Mouse (Mus musculus) heart, adult 9 months (tissue): ENCODE results near the gene Slc47a2.

ENCODE experiments used
- DNase-seq, 2 experiments: peaks; one replicate each; pipeline ENCODE4 v3.0.0; 2022; ENCODE audit warnings: low spot score in 2 of 2

The Slc47a2 gene

DNA sequence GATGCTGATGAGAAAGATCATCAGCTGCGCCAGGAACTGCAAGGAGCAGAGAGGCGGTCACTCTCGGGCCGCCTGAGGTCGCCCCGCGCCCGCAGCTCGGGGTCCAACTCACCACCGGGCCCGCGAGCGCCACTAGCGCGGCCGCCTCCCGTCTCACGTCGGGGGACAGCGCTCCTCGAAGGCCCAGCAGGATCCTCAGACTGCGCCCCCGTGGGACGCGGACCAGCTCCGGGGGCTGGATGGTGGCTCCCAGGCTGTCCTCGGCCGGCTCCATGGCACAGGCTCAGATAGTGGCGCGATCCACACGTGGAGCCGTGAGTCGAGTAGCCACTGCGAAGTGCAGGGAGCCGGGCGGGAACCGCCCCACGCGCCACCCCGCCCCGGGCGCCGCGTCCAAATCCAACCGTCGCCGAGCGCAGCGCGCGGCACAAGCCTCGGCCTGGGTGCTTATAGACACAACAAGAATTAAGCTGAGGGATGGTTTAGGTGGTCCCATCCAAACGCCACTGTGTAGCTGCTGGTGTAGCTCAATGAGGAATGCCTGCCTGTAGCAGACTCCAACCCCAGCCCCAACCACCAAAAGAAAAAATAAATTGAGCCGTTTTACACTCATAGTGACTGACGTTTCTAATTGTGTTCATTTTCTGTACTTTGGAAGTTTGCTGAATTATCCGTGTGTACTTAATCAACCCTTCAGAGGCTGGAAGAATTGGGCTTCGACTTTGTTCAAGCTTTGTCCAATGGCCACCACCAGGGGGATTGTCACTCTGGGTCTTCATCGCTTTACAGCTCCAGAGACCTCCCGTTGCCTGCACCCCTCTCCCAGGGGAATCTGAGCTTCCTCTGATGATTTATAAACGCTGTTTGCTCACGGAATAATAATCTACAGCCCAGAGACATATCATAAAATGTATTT is at the start of gene Slc47a2:
Gene Slc47a2 (minus strand): TSS at position 356 of the 916 bp plus-strand sequence.
- no peak for DNase-seq

DNA sequence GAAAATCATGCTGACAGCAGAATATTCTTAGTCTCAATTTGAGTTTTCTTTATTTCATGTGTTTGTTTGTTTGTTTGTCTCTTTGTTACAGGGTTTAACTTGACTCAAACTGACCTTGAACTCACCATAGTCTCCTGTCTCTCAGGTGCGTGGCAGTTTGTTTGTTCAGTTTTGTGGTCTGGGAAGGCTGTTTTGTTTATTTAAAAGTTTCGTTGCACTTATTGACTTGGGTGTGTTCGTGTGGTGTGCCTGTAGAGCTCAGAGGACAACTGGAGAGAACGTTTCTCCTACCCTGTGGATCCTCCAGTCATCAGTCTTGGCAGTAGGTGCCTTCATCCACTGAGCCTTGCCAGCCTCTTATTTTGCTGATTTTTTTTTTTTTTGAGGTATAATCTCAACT is 46.3 kb upstream of the Slc47a2 start:
- no peak for DNase-seq

DNA sequence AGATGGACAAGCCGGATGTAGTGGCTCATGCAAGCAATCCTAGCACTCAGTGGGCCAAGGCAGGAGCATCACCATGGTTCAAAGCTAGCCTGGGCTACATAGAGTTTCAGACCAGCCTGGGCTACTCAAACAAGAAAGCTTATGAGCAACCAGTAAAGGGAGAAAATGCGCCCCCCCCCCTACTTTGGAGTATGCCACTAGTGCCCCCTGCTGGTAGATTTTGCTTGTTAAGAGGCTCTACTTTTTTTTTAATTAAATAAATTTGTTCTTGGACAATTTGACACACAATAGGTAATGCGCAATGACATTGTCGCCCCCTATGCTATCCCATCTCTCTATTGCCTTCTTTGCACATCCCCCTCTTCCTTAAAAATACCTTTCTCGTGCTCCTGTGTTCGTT is 45.4 kb upstream of the Slc47a2 start:
- no peak for DNase-seq

DNA sequence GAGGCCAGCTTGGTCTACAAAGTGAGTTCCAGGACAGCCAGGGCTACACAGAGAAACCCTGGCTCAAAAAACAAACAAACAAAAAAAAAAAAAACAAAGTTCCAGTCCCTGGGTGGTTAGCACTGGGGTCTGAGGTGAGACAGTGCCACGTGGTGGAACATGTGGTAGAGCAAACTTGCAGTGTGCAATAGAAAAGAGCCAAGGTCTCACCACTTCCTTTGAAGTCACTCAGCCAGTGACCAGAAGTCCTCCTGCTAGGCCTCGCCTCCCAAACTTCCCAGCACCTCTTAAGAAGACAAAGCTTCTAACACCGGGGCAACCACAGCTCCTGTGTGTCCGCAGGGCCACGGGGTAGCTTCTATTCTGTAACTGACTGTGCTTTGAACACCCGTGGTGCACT is 44.6 kb upstream of the Slc47a2 start:
- no peak for DNase-seq

DNA sequence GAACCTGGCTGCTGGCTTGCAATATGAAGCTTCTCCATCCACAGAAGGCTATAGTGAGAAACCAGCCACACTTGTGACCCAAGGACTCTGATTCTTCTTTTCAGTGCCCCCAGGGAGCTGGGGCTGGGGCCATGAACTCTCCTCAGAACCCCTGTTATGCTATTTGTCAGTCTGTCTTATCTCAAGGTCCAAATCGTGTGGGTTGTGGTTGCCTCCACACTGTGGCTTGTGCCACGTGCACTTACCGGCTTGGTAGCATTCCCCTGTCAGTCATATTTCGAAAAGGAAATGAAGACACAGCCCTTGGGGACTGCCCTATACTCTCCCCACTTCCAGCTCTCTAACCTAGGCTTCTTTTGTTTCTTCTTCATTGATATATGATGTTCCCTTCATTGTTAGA is 43.1 kb upstream of the Slc47a2 start:
- no peak for DNase-seq

DNA sequence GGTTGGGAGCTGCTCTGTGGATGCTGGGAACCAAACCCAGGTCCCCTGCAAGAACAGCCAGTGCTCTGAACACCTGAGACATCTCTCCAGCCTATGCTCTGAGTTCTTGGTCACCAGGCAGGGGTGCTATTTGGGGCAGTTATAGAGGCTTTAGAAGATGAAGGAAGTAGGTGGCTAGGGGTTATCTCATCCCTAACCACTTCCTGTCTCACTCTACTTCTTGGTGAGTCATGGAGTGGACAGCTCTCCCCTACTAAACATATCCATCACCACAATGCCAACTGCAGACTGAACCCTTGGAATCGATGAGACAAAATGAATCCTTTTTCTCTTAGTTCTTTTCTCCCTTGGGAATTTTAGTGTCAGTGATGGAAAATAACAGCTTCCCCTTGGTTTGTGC is 38.6 kb upstream of the Slc47a2 start:
- DNase-seq: no peak

DNA sequence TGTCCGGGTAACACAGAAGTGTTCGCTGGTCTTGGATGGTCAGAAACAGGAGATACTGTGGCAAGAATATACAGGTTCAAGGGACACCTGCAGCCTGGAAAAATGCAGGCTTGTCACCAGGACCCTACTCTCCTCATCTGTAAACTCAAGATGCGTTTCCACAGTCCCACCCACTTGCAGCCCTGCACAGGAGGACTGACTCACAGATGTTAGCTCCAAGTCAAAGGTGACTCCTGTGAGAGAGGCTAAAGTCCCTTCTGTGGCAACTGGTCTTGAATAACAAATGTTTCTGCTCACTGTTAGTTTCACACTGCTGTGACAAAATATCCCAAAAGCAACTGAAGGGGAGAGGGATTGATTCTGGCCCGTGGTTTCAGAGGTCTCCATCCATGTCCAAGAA is 36.0 kb upstream of the Slc47a2 start:
- DNase-seq: no peak

DNA sequence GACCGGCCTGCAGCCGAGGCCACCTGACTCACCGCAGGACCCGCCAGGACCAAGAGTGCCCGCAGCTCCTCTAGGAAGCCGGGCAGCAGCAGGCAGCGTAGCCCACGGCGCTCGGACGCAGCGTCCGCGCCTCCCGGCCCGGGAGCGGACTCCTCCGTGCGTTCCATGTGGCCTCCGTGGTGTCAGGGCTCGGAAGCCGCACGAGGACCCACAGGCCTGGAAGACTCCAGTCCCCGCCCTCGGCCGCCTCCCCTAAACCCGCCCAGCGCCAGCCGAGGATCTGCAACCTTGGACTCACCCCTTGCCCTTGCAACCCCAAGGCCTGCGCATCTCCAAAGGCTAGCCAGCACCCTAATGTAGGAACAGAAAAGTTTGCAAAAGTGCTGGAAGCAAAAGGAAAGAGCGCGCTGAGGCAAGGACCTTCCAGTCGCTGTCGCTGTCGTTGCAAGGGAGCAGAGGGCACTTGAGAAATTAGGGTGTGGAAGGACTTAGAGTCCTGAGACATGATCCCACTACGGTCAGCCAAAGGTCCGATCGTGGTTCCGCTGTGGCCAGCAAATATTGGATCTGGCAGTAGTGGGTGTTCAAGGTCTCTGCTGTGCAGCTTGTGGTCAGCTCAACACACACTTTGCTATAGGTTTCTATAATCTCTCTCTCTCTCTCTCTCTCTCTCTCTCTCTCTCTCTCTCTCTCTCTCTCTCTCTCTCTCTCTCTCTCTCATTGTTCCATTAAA is 35.4 kb upstream of the Slc47a2 start, which contains the start of gene Slc47a1:
Gene Slc47a1 (minus strand): TSS at position 465 of the 733 bp plus-strand sequence.
- DNase-seq: peak; percentile 11 to 27

DNA sequence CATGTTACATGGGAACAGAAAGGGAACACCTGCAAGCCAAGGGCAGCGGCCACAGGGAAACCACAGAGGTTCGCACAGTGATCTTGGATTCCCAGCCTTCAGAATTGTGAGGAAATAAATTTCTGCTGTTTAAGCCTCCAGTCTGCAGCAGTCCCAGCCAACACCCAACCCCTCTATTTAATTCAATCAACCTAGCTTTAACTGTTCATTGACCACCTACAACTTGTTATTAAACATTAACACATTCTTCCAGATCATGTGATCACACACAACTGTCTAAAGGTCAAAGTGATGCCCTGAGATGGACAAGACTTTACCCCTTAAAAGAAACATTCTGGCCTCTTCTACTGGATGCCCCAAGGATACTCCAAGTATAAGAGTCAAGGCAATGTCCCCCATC is 26.0 kb upstream of the Slc47a2 start:
- no peak for DNase-seq

DNA sequence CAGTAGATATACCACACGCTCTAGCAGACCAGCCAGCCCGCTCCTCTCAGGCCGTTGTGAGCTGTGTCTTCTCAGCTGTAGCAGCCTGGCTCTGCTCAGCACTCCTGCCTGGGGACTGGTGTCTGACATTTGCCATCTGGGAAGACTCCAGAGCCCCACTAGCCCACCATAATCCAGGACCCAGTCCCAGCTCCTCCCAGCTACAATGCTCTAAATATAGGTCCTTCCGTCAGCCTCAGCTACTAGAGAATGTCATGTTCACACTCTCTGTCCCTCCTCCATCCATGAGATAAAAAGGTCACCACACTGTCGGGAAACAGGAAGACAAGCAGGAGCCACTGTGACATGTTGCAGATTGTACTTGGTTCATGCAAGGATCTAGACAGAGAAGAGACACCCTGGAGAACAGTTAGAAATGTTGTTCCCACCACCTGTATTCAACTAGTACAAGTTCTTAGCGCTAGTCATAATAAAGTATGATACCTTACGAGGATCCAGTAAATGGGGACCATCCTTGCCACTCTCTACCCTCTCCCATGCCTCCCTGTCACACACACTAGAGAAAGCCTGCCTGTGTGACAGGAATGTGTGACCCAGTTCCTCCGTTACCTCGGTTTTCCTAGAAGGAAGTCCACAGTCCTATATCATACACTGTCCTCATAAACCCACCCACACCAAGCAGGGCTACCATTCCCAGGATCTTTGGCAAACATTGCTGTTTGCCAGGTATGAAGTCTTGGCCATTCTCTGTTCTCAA is 24.0 kb upstream of the Slc47a2 start:
- DNase-seq: peak; percentile 62 to 64

DNA sequence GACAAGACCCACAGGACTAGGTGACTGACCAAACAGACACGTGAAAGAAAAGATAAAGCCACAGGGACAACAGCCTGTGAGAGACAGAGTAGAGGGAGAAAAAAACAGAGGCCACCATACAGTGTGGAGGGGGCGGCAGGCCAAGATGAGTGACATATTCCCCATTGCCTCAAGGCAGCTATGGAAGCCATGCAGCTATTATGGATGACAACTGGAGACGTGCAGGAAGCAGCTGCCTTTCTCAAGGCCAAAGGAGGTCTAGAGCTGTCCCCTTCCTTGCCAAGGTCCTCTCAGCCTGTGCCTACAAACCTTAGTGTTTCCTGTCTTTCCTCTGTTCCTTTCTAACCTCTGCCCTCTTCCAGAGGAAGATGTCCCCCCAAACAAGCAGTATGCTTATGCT is 23.3 kb upstream of the Slc47a2 start:
- no peak for DNase-seq

DNA sequence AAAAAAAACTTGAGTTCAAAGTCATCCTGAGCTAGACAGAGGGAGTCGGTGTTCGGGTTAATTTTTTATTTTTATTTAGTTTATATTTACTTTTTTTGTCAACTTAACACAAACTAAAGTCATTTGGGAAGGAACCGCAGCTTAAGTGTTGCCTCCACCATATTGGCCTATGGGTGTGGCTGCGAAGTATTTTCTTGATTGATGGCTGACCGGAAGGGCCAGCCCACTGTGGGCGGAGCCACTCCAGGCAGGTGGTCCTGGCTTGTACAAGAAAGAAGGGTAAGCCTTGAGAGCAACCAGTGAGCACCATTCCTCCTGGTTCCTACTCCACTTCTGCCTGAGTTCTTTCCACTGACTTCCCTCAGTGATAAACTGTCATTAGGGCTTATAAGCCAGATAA is 21.4 kb upstream of the Slc47a2 start:
- DNase-seq: no peak

DNA sequence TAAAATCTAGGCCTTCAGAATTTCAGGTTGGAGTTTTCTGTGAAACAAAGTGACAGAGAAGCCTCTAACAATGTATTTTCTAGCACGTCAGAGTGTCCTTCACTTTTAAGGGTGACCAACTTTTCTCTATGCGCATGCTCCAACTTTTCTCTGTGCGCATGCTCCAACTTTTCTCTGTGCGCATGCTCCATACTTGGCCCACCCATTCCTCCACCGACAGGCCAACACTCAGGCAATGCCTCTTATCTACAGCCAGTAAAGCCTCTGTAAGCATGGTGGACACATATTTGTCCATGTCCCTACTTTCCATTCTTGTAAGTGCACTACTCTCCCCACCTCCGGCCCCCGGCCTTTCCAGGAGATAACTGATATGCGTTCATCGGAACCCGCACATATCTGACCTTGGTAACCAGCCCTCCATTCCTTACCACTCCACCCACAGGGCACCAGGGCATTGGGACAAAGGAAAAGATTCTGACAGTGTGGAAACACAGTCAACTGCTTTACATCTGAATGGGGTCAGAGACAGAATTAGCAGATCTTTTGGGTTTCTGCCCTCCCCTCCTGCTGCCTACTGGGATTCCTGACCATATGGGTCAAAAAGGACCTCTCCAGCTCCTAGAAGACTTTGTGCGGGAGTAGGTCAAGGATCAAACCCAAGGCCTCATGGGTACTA is 19.0 kb upstream of the Slc47a2 start:
- no peak for DNase-seq

DNA sequence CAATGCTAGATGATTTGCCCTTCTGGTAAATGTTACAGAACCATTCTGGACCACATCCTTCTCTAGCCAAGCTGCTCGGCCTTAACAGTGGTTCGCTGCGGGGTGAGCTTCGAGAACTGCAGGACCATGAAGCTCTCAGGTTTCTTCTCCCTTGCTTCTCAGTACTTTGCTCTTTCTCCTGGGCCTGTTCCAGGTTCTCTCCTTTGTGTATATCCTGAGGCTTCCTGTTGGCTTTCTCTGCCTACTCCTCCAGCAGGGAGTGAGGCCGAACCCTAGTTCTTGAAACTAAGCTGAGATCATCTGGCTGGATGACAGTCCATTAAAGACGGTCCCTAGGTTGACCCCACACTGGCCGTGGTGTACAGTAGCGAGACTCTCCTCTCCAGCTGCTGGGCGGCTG is 13.9 kb upstream of the Slc47a2 start:
- no peak for DNase-seq

DNA sequence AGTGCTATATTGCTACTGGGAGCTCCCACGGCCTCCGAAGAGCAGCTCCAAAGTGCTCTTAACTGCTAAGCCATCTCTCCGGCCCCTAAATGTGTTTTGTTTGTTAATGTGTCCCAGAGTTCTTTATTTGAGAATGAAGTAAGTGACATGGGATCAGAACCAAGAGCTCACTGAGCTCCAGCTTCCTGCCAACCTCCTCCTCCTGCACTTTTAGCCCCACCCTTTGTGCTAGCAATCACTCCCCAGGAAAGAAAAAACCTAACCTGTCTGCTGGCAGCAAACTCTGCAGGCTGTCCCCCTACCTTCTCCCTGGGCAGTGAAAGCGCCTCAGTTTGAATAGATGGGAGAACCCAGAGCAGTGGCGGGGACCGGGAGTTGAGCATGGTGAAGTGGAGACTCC is 13.5 kb upstream of the Slc47a2 start:
- DNase-seq: no peak

DNA sequence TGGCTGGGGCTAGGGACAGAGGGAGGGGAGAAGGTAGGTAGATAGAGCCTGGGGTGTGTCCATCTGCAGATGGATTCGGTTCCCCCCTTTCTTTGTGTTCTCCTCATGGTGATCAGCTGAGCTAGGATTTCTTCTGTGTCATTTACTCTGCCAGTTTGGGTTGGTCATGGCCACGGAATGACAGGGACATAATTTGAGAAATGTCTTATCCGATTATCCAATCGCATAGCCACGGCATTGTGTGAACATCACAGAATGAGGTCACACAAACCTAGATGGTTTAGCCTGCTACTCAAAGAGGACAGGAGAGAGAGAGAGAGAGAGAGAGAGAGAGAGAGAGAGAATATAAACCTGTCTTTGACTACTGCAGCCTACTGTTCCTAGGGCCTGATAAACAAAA is 12.7 kb upstream of the Slc47a2 start:
- DNase-seq: no peak

DNA sequence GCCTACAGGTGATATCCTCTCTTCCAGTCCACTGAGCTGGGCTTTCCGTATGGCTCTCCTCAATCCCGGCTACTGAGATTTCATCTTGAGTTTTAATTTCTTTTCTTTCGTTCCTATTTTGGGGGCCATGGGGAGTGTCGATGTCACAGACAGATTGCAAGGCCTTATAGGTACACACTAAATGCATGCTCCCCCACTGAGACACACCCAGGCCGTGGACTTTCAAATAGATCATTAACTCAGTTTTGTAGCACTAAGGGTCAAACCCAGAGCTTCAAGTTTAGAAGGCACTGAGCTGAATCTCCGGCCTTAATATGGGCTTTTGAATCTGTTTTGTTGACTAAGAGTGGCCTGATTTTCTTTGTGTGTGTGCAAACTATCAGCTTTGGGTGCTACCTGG is 11.7 kb upstream of the Slc47a2 start:
- DNase-seq: no peak

DNA sequence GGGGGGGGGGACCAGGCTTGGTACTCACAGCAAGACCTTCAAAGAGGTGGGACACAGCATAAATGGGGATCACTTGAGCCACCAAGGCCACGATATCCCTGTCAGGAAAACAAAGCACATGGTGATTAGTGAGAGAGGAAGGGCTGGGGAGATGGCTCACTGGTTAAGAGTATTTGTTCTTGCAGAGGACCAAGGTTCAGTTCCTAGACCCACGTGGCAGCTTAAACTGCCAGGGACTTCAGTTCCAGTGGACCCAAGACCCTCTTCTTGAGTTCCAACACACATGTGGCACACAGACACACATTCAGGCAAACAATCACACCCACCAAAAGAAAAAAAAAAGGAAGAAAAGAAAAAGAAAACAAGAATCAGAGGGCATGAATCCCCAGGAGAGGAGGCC is 10.4 kb upstream of the Slc47a2 start:
- DNase-seq: no peak

DNA sequence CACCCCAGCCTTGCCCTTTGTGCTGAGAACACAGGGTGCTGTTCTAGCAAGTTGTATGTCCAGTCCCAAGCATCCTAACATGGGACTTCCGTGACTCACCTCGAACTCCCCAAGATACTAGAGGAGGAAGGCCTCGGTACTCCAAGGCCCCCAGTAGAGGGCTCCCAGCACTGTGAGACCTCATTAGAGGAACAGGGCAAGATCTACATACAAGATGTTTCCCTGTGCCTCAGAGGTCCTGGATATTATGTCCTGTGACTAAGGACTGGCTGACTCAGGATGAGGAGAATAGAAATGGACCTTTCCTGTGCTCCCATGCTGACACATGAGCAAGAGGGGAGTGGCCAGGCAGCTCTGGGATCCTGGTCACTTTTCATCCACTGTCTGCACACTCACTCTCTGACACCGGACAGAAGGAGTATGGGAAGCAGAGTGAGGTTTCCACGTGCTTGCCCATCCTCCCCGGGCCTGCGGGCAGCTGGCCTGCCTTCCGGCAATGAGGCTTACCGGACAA is 9.5 kb upstream of the Slc47a2 start:
- no peak for DNase-seq

DNA sequence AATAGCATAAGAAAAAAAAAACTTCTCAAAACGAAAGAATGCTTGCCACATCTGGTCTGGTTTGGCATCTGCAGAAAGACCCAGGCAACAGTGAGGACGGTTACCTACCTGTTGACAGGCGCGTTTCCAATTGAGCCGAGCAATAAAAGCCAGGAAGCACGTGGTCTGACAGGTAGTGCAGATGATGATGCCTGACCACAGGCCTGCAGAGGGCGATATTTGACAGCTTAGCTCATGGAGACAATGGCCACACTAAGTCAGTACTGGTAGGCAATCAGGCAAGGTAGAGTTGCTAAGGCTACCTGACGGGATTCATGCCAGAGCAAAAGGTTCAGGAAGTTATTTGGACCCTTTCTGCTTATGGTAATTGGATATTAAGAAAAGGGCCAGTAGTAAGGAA is 6.7 kb upstream of the Slc47a2 start:
- peak; percentile 35 to 57 for DNase-seq

DNA sequence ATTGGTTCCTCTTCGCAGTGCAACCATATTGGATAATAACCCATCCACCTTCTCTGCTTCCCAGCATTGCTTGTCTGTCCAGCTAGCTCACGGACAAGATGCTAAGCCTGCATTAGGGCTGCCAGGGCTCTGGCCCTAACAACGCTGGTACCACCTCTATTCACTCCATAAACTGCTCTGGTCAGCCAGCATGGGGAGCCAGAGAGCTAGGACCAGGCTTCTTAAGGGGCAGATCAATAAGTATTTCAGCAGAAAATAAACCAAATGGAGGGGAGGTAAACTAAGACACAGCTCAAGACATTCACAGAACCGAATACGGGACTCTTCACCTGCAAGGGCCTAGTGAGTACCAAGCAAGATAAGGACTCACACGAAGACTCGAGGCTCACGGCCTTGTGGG is 3.5 kb upstream of the Slc47a2 start:
- no peak for DNase-seq

DNA sequence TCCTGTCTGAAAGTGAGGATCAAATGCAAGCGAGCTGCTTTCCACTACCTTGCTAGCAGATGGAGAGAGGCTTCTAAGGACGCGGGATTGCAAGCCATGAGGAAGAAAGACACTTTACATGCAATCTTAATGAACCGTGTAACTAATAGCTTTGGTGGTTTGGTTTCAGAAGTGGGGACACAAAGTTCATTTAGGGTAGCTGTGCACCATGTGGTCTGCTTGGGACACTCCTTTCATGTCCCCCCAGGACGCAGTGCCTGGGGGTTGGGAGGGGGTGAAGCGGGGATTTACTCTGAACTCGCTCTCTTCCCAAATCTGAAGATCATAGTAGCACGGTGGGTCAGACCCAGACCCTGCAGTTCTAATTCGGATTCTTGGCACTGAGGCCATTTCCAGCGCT is 689 bp downstream of the Slc47a2 start:
- DNase-seq: no peak
